Mouse (Mus musculus): ENCODE measurements at regions not wholly inside any gene's neighbourhood (a gene's known extent, or its start where the extent isn't known, plus 50 kb on each side); places are given as distances from the start of the nearest gene placed in this dataset.

DNA sequence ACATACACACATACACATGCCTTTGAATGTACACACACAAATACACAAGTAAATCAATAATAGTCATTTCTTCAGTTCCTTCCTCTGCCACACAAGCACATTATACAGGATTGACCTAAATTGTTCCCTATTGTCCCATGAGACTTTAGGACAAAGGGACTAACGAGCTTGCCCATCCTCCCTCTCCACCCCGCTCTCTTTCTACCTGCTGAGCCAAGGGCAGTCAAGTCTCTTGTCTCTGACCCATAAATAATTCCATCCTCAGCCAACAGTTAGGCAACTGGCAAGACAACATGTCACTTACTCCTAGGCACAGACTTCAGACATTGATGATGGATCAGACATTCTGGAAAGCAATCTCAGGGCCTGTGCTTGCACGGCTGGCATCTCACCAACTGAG, 56.3 kb upstream of the Kcnk2 start:
- no peak for DNase-seq
